Mouse (Mus musculus) gastrocnemius, postnatal 25 days (tissue): ENCODE measurements around the gene Ube2z. TPM values are rescaled to one million over a fixed set of nuclear protein-coding genes. Genes with fewer than 3 reads are reported as not detected.

Experiments
- DNase-seq: peaks from one replicate; pipeline ENCODE4 v3.0.0; 2022
- total RNA-seq, 2 experiments: library from RNA; stranded (reverse); gene quantifications; 1 replicate in 1 of 2; 2 replicates in 1 of 2; pipeline ENCODE4 v1.2.3; 2021

Ube2z gene
- total RNA-seq, 2 experiments from 2014 or later, result 15.0 to 15.6 TPM

- DNase-seq, result no peak
Observed at GRCm38 (mm10) chr11:96006852-96007515, 58.2 kb downstream of the Ube2z start.

DNA sequence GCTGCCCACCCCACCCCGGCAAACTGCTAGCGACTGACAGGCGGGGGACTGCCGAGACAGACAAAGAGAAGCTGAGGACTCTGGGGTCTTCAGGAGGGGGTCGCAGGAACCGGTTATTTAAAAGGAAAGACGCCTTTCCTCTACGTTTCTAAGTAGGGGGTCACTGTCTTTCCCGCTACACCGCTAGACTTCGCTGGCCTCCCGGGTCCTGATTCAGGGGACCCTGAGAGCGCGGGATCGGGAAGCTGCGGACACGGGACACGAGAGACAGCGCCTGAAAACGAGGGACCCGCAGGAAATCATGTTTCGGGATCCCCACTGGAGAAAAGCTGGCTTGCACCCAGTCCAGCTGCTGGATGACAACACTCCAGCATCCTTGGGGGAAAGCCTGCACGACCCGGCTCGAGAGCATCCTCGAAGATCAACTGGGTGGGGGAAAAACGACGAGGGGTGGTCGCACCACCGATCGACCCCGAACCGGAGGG, 58.8 kb downstream of the Ube2z start:
- DNase-seq, result no peak

DNA sequence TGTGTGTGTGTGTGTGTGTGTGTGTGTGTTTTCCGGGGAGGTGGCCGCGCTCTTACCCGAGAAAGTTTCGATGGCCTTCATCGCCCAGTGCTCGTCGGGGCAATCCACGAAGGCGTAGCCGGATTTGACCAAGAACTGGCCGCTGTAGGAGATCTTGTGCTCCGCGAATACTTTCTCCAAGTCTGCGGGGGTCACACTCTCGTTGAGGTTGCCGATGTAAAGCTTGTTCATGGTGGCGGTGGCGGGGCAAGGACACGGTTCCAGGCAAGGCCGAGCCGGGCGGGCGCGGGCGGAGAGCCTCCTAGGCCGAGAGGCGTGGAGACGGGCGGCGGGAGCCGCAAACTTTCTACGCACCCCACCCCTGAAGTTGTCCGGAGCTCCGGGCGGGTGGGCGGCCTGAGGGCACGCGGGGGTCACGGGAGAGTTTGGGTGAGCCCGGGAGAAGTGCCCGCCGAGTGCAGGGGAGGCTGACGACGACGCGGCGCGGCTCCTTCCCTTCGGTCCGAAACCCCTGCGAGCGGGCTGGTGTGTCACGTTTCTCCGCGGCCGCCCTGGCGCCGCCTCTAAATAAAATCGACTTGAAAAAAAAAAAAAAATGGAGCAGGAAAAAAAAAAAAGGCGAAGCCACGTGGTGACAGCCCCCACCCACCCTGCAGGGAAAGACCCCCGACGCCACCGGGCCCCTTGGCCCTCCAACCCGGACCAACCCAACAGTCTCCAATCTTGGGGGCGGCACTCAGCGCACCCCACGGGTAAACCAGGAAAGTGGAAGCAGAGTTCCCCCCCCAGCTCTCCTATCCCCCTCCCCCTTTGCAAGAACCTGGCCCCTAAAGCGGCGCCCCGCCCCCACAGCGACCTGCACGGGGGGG, 59.6 kb downstream of the Ube2z start, which contains the start of gene Igf2bp1:
Igf2bp1 (minus strand) TSS at position 538 of the 869 bp plus-strand sequence.
- DNase-seq, result no peak

GRCm38 (mm10) chr11:96004793-96005402, 60.3 kb downstream of the Ube2z start:
- DNase-seq, result no peak

- DNase-seq, result no peak
Observed at GRCm38 (mm10) chr11:96003969-96004792, 61.0 kb downstream of the Ube2z start.

GRCm38 (mm10) chr11:96003100-96003900, 61.9 kb downstream of the Ube2z start:
- no peak for DNase-seq

Other genes starting within 250 kb of the Ube2z start
- gene Phospho1, start 240.9 kb downstream of the Ube2z start, total RNA-seq, result 100 to 1,000 TPM; 288 to 335 TPM
- gene Gngt2, start 228.2 kb downstream of the Ube2z start, total RNA-seq, result 1 to 10 TPM; 5.2 to 6.1 TPM
- gene Abi3, start 222.9 kb downstream of the Ube2z start, total RNA-seq, result 1 to 10 TPM; 2.2 to 3.2 TPM
- gene B4galnt2, start 150.5 kb downstream of the Ube2z start, total RNA-seq, result not detected
- not detected for gene Igf2bp1, start 59.4 kb downstream of the Ube2z start, total RNA-seq
- gene Gip, start 40.8 kb downstream of the Ube2z start, total RNA-seq, result not detected
- gene Snf8, start 30.5 kb downstream of the Ube2z start, total RNA-seq, result 10 to 100 TPM; 31.1 to 31.8 TPM
- 1,000 to 10,000 TPM; 1,455 to 1,686 TPM for gene Atp5g1, start 10.3 kb upstream of the Ube2z start, total RNA-seq
- gene Calcoco2, start 46.6 kb upstream of the Ube2z start, total RNA-seq, result not detected
- gene Ttll6, start 68.4 kb upstream of the Ube2z start, total RNA-seq, result not detected
- not detected for gene Hoxb13, start 128.9 kb upstream of the Ube2z start, total RNA-seq
- gene Hoxb9, start 206.1 kb upstream of the Ube2z start, total RNA-seq, result under 1 TPM; 0.15 to 0.19 TPM
- under 1 TPM; 0.28 to 0.46 TPM for gene Hoxb8, start 216.5 kb upstream of the Ube2z start, total RNA-seq
- gene Hoxb7, start 221.2 kb upstream of the Ube2z start, total RNA-seq, result 1 to 10 TPM in 1 of 2 experiments, under 1 TPM in 1; 0.28 to 1.1 TPM
- gene Hoxb6, start 227.1 kb upstream of the Ube2z start, total RNA-seq, result under 1 TPM; 0.31 to 0.62 TPM
- under 1 TPM; 0.38 to 0.64 TPM for gene Hoxb5, start 237.9 kb upstream of the Ube2z start, total RNA-seq